Mouse (Mus musculus) intestine, postnatal 0 days (tissue): ENCODE measurements around the gene Sun5. TPM values are rescaled to one million over a fixed set of nuclear protein-coding genes. Genes with fewer than 3 reads are reported as not detected.
A peak's percentile ranks its signal among the peaks of the same experiment; 100 is the strongest.
"Not testable (repeated sequence)": the region's sequence is repeated elsewhere in the genome, so short reads cannot be mapped to it uniquely, and the experiment has no call there.

ENCODE experiments used
- ATAC-seq: fragments of 200-750 bp; cut with Nextera tagmentation; 2 replicates; pipeline ENCODE4 v1.8.0; 2017; ENCODE audit warnings: mild to moderate bottlenecking, moderate TSS enrichment, moderate library complexity
- H3K27ac ChIP-seq: fragments of 300-500 bp; sonication (generic); 2 replicates; pipeline ENCODE4 v1.5.1; 2014; ENCODE audit warnings: mild to moderate bottlenecking, low read depth, low read length, moderate library complexity
- H3K27me3 ChIP-seq: fragments of 300-500 bp; sonication (generic); replicated peaks from 2 replicates; pipeline ENCODE4 v1.6.1; 2014; ENCODE audit warnings: low read length, mixed read lengths; ENCODE audit not compliant: control insufficient read depth, insufficient read depth
- H3K36me3 ChIP-seq: fragments of 300-500 bp; sonication (generic); 2 replicates; pipeline ENCODE4 v1.6.1; 2014; ENCODE audit warnings: mild to moderate bottlenecking, moderate library complexity; ENCODE audit not compliant: control insufficient read depth, insufficient read depth
- H3K4me1 ChIP-seq: fragments of 300-500 bp; sonication (generic); replicated peaks from 2 replicates; pipeline ENCODE4 v1.6.1; 2014; ENCODE audit warnings: antibody characterized with exemption, low read length, mixed read lengths; ENCODE audit not compliant: control insufficient read depth, insufficient read depth
- H3K4me2 ChIP-seq: fragments of 300-500 bp; sonication (generic); replicated peaks from 2 replicates; pipeline ENCODE4 v1.6.1; 2014; ENCODE audit warnings: low read depth, mild to moderate bottlenecking, moderate library complexity
- H3K4me3 ChIP-seq: fragments of 300-500 bp; sonication (generic); 2 replicates; pipeline ENCODE4 v1.5.1; 2014; ENCODE audit warnings: low read depth, low read length
- H3K9ac ChIP-seq: fragments of 300-500 bp; sonication (generic); 2 replicates; pipeline ENCODE4 v1.6.1; 2014; ENCODE audit warnings: mild to moderate bottlenecking, low read depth, low read length
- H3K9me3 ChIP-seq: fragments of 300-500 bp; sonication (generic); 2 replicates; pipeline ENCODE4 v1.6.1; 2016; ENCODE audit warnings: mixed run types; ENCODE audit not compliant: control insufficient read depth
- CTCF ChIP-seq: sonication (generic); IDR thresholded peaks from 2 replicates; pipeline ENCODE4 v1.5.1; 2016; ENCODE audit warnings: low read depth, mild to moderate bottlenecking, control low read depth, antibody characterized with exemption, moderate library complexity
- WGBS: fragments of 180-500 bp; shearing (Covaris S2); extraction: QIAGEN DNeasy Blood & Tissue Kit; methylation state at CpG from one replicate; pipeline ENCODE4 v1.1.7; 2014; 5-methylcytosine and 5-hydroxymethylcytosine counted together
- polyA plus RNA-seq: library from polyadenylated mRNA; unstranded; fragments of >200 nt; fragmentation: Nextera tagmentation; extraction: Ambion mirVana; gene quantifications from 2 replicates; pipeline ENCODE4 v1.2.1, GENCODE M21; 2015

Gene Sun5
- polyA plus RNA-seq, 1 experiment from 2014 or later = not detected

GRCm38 (mm10) chr2:153850351-153851029, 20.4 kb downstream of the Sun5 start:
- 87% methylated on average over 6 of the region's 6 CpGs for WGBS
- peak; percentile 44; the same call in 1 of the 2 replicates for TF ChIP-seq CTCF
- no peak overlapping the region for H3K27ac ChIP-seq
- H3K27me3 ChIP-seq = no peaks in the 10 kb centered on the region
- no peak overlapping the region for H3K4me3 ChIP-seq
- H3K9ac ChIP-seq = no peak overlapping the region
- no peaks in the 10 kb centered on the region for H3K36me3 ChIP-seq
- ATAC-seq = no peak
- no peaks in the 10 kb centered on the region for H3K4me1 ChIP-seq
- H3K9me3 ChIP-seq = no peaks in the 10 kb centered on the region
- H3K4me2 ChIP-seq = no peak overlapping the region

DNA sequence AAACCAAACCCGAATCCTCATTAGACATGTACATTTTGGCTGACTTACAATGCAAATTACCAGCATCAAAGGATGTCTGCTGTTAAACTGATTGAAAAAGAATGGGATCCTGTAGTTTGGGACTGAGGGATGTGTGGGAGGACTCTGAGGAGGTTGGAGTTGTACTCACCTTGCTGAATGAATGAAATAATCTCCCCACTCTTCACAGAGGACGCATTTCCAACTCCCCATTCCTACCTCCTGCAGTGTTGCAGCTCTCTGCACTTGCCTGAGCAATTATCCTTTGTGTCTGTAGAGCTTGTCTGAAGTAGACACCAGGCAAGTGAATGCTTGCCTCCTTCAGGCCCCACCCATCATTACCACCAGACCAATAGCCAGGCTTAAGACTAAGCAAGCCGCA, 22.5 kb downstream of the Sun5 start:
- ATAC-seq = no peak
- Histone ChIP-seq H3K27me3 (no peaks in the 10 kb centered on the region), H3K4me1 (no peaks in the 10 kb centered on the region), H3K27ac (no peak overlapping the region), H3K9ac (no peak overlapping the region), H3K4me3 (no peak overlapping the region), H3K36me3 (no peaks in the 10 kb centered on the region), H3K9me3 (no peaks in the 10 kb centered on the region), H3K4me2 (no peak overlapping the region)
- TF ChIP-seq CTCF = no peak
- WGBS = 85% methylated on average over 3 of the region's 3 CpGs

DNA sequence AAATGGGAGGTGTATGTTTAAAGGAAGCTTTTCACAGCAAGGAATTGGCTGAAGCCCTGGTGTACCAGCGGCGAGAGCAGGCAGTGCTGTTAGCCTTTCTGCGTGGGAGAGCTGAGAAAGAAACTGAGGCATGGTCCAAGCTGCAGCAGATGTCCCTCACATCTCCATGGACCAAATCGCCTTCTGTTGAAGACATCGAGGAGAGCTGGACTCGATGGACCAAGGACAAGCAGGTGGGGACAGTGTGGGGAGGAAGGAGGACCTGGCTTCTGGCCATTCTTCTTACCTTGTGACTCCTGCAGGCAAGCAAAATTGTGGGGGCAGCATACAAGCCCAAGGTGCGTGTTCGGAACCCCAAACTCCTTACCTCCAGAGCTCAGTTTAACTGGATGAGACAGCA, 28.0 kb downstream of the Sun5 start:
- H3K9ac ChIP-seq = no peak overlapping the region
- no peaks in the 10 kb centered on the region for H3K9me3 ChIP-seq
- no peak for ATAC-seq
- H3K4me2 ChIP-seq = no peak overlapping the region
- WGBS = 84% methylated on average over 8 of the region's 8 CpGs
- no peak for TF ChIP-seq CTCF
- no peaks in the 10 kb centered on the region for H3K36me3 ChIP-seq
- no peaks in the 10 kb centered on the region for H3K4me1 ChIP-seq
- H3K4me3 ChIP-seq = no peak overlapping the region
- H3K27ac ChIP-seq = no peak overlapping the region
- H3K27me3 ChIP-seq = no peaks in the 10 kb centered on the region

DNA sequence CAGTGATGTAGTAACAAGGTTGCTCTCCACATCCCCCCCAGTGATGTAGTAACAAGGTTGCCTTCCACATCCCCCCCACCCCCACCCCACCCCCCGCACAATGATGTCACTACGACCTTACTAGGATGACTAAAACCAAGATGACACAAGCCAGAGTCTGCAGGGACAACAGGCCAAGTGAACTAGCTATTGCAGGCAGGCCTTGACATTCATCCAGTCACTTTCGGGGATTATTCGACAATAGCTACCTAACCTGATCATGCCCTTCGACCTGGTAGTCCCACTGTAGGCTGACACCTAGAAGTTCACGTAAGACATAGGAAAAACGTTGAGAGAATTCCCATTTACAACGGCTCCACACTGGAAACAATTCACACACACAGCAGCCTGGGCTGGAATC, 37.6 kb downstream of the Sun5 start:
- 81% methylated on average over 8 of the region's 8 CpGs for WGBS
- Histone ChIP-seq H3K4me3 (no peak overlapping the region), H3K4me2 (no peak overlapping the region), H3K27ac (no peak overlapping the region), H3K9ac (no peak overlapping the region), H3K36me3 (no peaks in the 10 kb centered on the region), H3K27me3 (no peaks in the 10 kb centered on the region), H3K4me1 (no peaks in the 10 kb centered on the region), H3K9me3 (no peaks in the 10 kb centered on the region)
- ATAC-seq = no peak
- no peak for TF ChIP-seq CTCF

DNA sequence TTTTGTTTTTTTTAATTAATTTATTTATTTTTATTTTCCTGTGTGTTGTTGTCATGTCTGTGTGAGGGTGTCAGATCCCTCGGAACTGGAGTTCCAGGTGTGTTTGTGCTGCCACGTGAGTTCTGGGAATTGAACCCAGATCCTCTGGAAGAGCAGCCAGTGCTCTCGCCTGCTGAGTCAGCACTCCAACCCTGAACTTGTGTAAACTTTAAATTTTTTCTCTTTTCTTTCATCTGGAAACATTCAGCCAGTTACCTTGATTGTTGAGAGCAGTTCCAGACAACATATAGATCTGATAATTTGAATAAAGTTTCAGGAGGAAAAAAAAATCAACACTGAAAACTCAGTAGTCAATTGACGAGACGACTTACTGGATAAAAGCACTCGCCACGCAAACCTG, 42.2 kb downstream of the Sun5 start:
- TF ChIP-seq CTCF = no peak
- no peak for ATAC-seq
- Histone ChIP-seq H3K27me3 (no peaks in the 10 kb centered on the region), H3K4me2 (no peak overlapping the region), H3K4me1 (no peaks in the 10 kb centered on the region), H3K9me3 (no peaks in the 10 kb centered on the region), H3K27ac (no peak overlapping the region), H3K36me3 (no peaks in the 10 kb centered on the region), H3K4me3 (no peak overlapping the region), H3K9ac (no peak overlapping the region)
- WGBS = 80% methylated on average over 7 of the region's 7 CpGs

GRCm38 (mm10) chr2:153827171-153827830, 43.6 kb downstream of the Sun5 start:
- H3K4me1 ChIP-seq = no peaks in the 10 kb centered on the region
- WGBS = 82% methylated on average over 8 of the region's 8 CpGs
- H3K36me3 ChIP-seq = no peaks in the 10 kb centered on the region
- H3K27me3 ChIP-seq = no peaks in the 10 kb centered on the region
- no peak for ATAC-seq
- no peak overlapping the region for H3K4me3 ChIP-seq
- H3K9ac ChIP-seq = no peak overlapping the region
- H3K9me3 ChIP-seq = no peaks in the 10 kb centered on the region
- no peak overlapping the region for H3K4me2 ChIP-seq
- TF ChIP-seq CTCF = no peak
- no peak overlapping the region for H3K27ac ChIP-seq

- H3K27ac ChIP-seq, H3K9ac ChIP-seq, H3K36me3 ChIP-seq, H3K4me3 ChIP-seq, H3K4me1 ChIP-seq, ATAC-seq, H3K9me3 ChIP-seq, H3K4me2 ChIP-seq, H3K27me3 ChIP-seq: not testable (repeated sequence)
- 69% methylated on average over 32 of the region's 32 CpGs for WGBS
Measured at GRCm38 (mm10) chr2:153825900-153826299, 45.0 kb downstream of the Sun5 start.
